Mouse (Mus musculus) E14TG2a.4 (cell line): ENCODE data around the gene Clp1.

Source experiments
- CTCF ChIP-seq: conservative IDR thresholded peaks from 2 replicates; pipeline ENCODE4 v1.5.1; 2014; ENCODE audit warnings: low read length
- NANOG ChIP-seq: IDR thresholded peaks from 2 replicates; pipeline ENCODE4 v1.6.1; 2014; ENCODE audit warnings: borderline replicate concordance, low read length, mixed read lengths

DNA sequence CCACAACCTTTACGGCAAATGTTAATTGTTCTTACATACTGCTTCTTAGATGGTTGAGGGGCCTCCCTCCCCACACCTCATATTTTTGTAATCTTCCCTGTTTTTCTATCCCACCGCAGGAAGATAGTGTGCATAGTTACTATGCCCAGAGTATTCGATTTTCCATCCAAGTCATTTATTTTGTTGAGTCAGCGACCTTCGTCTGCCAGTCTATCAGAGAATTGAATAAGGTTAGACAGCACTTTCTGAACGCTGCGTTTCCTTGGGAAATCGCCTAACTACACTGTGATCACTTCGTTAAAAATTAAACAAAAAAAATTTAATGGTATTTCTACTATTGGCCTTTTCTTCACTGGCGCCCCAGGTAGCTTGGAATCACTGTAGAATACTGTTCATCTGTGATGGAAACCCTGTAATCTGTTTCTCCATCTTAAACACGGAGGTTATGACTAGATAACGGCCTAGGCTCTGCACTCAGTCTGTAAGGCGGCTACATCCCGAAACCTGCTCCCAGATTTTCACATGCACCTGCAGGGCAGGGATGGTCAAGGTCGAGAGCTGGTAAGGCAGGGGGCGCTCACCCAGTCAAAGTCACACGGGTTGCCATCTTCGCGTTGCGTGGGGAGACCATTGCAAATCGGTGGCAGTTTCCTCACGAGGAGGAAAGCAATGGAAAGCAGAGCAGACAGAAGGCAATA, 49.7 kb downstream of the Clp1 start:
- TF ChIP-seq CTCF (no peak), NANOG (no peak)
